Mouse (Mus musculus): Measurements from ENCODE around the gene Gjb4. TPM values are rescaled to one million over a fixed set of nuclear protein-coding genes. Genes with fewer than 3 reads are reported as not detected.

Gene Gjb4
- polyA plus RNA-seq, 1 experiment from 2014 or later = 0.16 TPM

GRCm38 (mm10) chr4:127368379-127368973 lies 14.6 kb upstream of the Gjb4 start:
- Histone ChIP-seq H3K27ac (no peak overlapping the region), H3K27me3 (replicated peaks) (no peaks in the 10 kb centered on the region), H3K4me2 (replicated peaks) (no peak overlapping the region), H3K4me3 (replicated peaks) (no peak overlapping the region), H3K9ac (no peak overlapping the region), H3K36me3 (no peaks in the 10 kb centered on the region), H3K9me3 (no peaks in the 10 kb centered on the region), H3K4me1 (replicated peaks) (peaks cover 8% of the 10 kb centered on the region)
- 30% methylated on average over 13 of the region's 13 CpGs for WGBS
- ATAC-seq = no peak; the same call in 1 of the 2 replicates

GRCm38 (mm10) chr4:127365834-127366233 lies 12.0 kb upstream of the Gjb4 start:
- WGBS = 19% methylated on average over 4 of the region's 4 CpGs
- no peak for ATAC-seq

GRCm38 (mm10) chr4:127365433-127365832 lies 11.6 kb upstream of the Gjb4 start:
- Histone ChIP-seq H3K4me1 (replicated peaks) (0 out of 2 replicates have a peak, but pooled peaks cover 3% of the 10 kb centered on the region), H3K27me3 (replicated peaks) (no peaks in the 10 kb centered on the region; the same call in 1 of the 2 replicates), H3K36me3 (no peaks in the 10 kb centered on the region), H3K9me3 (no peaks in the 10 kb centered on the region), H3K27ac (no peak overlapping the region), H3K9ac (no peak overlapping the region), H3K4me2 (replicated peaks) (no peak overlapping the region), H3K4me3 (replicated peaks) (no peak overlapping the region)
- ATAC-seq = no peak
- 33% methylated on average over 5 of the region's 5 CpGs for WGBS

More at GRCm38 (mm10) chr4:127365834-127366233, 12.0 kb upstream of the Gjb4 start:
- no peak overlapping the region for H3K9ac ChIP-seq
- H3K9me3 ChIP-seq = no peaks in the 10 kb centered on the region
- no peaks in the 10 kb centered on the region for H3K36me3 ChIP-seq
- no peaks in the 10 kb centered on the region; the same call in 1 of the 2 replicates for H3K27me3 ChIP-seq (replicated peaks)
- no peak overlapping the region for H3K4me2 ChIP-seq (replicated peaks)
- 0 out of 2 replicates have a peak, but pooled peaks cover 3% of the 10 kb centered on the region for H3K4me1 ChIP-seq (replicated peaks)
- H3K27ac ChIP-seq = no peak overlapping the region
- no peak overlapping the region for H3K4me3 ChIP-seq (replicated peaks)

- Histone ChIP-seq H3K9me3 (no peaks in the 10 kb centered on the region), H3K4me1 (replicated peaks) (0 out of 2 replicates have a peak, but pooled peaks cover 3% of the 10 kb centered on the region), H3K27me3 (replicated peaks) (no peaks in the 10 kb centered on the region; the same call in 1 of the 2 replicates), H3K9ac (no peak overlapping the region), H3K4me2 (replicated peaks) (no peak overlapping the region), H3K27ac (no peak overlapping the region), H3K4me3 (replicated peaks) (no peak overlapping the region), H3K36me3 (no peaks in the 10 kb centered on the region)
- ATAC-seq = no peak
- 59% methylated on average over 6 of the region's 6 CpGs for WGBS
These were observed 10.6 kb upstream of the Gjb4 start for GRCm38 (mm10) chr4:127364431-127364830.

- no peak for ATAC-seq
- H3K4me1 ChIP-seq (replicated peaks) = no peaks in the 10 kb centered on the region
- H3K27me3 ChIP-seq (replicated peaks) = no peaks in the 10 kb centered on the region; the same call in 1 of the 2 replicates
- no peak overlapping the region for H3K4me3 ChIP-seq (replicated peaks)
- H3K9ac ChIP-seq = no peak overlapping the region
- no peak overlapping the region for H3K27ac ChIP-seq
- H3K9me3 ChIP-seq = no peaks in the 10 kb centered on the region
- WGBS = 67% methylated on average over 4 of the region's 4 CpGs
- no peak overlapping the region for H3K4me2 ChIP-seq (replicated peaks)
- no peaks in the 10 kb centered on the region for H3K36me3 ChIP-seq
These were observed 9.4 kb upstream of the Gjb4 start for GRCm38 (mm10) chr4:127363331-127363730.

GRCm38 (mm10) chr4:127362520-127362919 lies 8.6 kb upstream of the Gjb4 start:
- Histone ChIP-seq H3K9ac (no peak overlapping the region), H3K4me3 (replicated peaks) (no peak overlapping the region), H3K27ac (no peak overlapping the region), H3K4me1 (replicated peaks) (no peaks in the 10 kb centered on the region), H3K36me3 (no peaks in the 10 kb centered on the region), H3K27me3 (replicated peaks) (no peaks in the 10 kb centered on the region; the same call in 1 of the 2 replicates), H3K9me3 (no peaks in the 10 kb centered on the region), H3K4me2 (replicated peaks) (no peak overlapping the region)
- no peak for ATAC-seq
- 84% methylated on average over 3 of the region's 3 CpGs for WGBS

GRCm38 (mm10) chr4:127358018-127358417 lies 4.1 kb upstream of the Gjb4 start, which contains the start of gene Gjb5:
TSS of gene Gjb5 (minus strand) at chr4:127358181.
- 17% methylated on average over 5 of the region's 5 CpGs for WGBS
- Histone ChIP-seq H3K27me3 (replicated peaks) (no peaks in the 10 kb centered on the region; the same call in 1 of the 2 replicates), H3K4me1 (replicated peaks) (peaks cover 10% of the 10 kb centered on the region), H3K4me3 (replicated peaks) (no peak within 1 kb of the TSS), H3K4me2 (replicated peaks) (no peak within 1 kb of the TSS), H3K36me3 (no peaks in the 10 kb centered on the region), H3K27ac (no peak within 1 kb of the TSS), H3K9me3 (no peaks in the 10 kb centered on the region), H3K9ac (no peak within 1 kb of the TSS)
- ATAC-seq = no peak

- Histone ChIP-seq H3K4me1 (replicated peaks) (peaks cover 10% of the 10 kb centered on the region), H3K9ac (no peak overlapping the region), H3K4me3 (replicated peaks) (no peak overlapping the region), H3K27me3 (replicated peaks) (no peaks in the 10 kb centered on the region), H3K27ac (no peak overlapping the region), H3K36me3 (no peaks in the 10 kb centered on the region), H3K9me3 (no peaks in the 10 kb centered on the region), H3K4me2 (replicated peaks) (no peak overlapping the region)
- WGBS = 38% methylated on average over 15 of the region's 15 CpGs
- ATAC-seq = 0 out of 2 replicates have a peak, but pooled peaks have one; percentile 23
These were observed 915 bp upstream of the Gjb4 start for GRCm38 (mm10) chr4:127354506-127355485.

GRCm38 (mm10) chr4:127352594-127352993 lies 1.3 kb downstream of the Gjb4 start:
- Histone ChIP-seq H3K27ac (no peak overlapping the region), H3K4me2 (replicated peaks) (no peak overlapping the region), H3K4me1 (replicated peaks) (peaks cover 10% of the 10 kb centered on the region), H3K36me3 (no peaks in the 10 kb centered on the region), H3K4me3 (replicated peaks) (no peak overlapping the region), H3K27me3 (replicated peaks) (no peaks in the 10 kb centered on the region), H3K9ac (no peak overlapping the region), H3K9me3 (no peaks in the 10 kb centered on the region)
- 33% methylated on average over 1 of the region's 1 CpGs for WGBS
- no peak for ATAC-seq

GRCm38 (mm10) chr4:127349560-127350300 lies 4.2 kb downstream of the Gjb4 start:
- no peak for ATAC-seq
- Histone ChIP-seq H3K27ac (no peak overlapping the region), H3K36me3 (no peaks in the 10 kb centered on the region), H3K27me3 (replicated peaks) (no peaks in the 10 kb centered on the region), H3K4me3 (replicated peaks) (no peak overlapping the region), H3K4me2 (replicated peaks) (no peak overlapping the region), H3K9ac (no peak overlapping the region), H3K4me1 (replicated peaks) (peaks cover 8% of the 10 kb centered on the region), H3K9me3 (no peaks in the 10 kb centered on the region)
- 52% methylated on average over 4 of the region's 4 CpGs for WGBS

- no peak overlapping the region for H3K9ac ChIP-seq
- no peak for ATAC-seq
- 69% methylated on average over 5 of the region's 5 CpGs for WGBS
These were observed 8.9 kb downstream of the Gjb4 start for GRCm38 (mm10) chr4:127345000-127345399.

GRCm38 (mm10) chr4:127341372-127341771 lies 12.5 kb downstream of the Gjb4 start:
- no peak overlapping the region for H3K27ac ChIP-seq
- ATAC-seq = no peak
- H3K4me1 ChIP-seq (replicated peaks) = no peaks in the 10 kb centered on the region
- no peaks in the 10 kb centered on the region for H3K9me3 ChIP-seq
- 51% methylated on average over 6 of the region's 6 CpGs for WGBS
- H3K27me3 ChIP-seq (replicated peaks) = no peaks in the 10 kb centered on the region
- H3K4me3 ChIP-seq (replicated peaks) = no peak overlapping the region
- H3K36me3 ChIP-seq = no peaks in the 10 kb centered on the region
- no peak overlapping the region for H3K9ac ChIP-seq
- H3K4me2 ChIP-seq (replicated peaks) = no peak overlapping the region

More at GRCm38 (mm10) chr4:127345000-127345399, 8.9 kb downstream of the Gjb4 start:
- Histone ChIP-seq H3K4me1 (replicated peaks) (no peaks in the 10 kb centered on the region), H3K27ac (no peak overlapping the region), H3K27me3 (replicated peaks) (no peaks in the 10 kb centered on the region), H3K4me3 (replicated peaks) (no peak overlapping the region), H3K36me3 (no peaks in the 10 kb centered on the region), H3K9me3 (no peaks in the 10 kb centered on the region), H3K4me2 (replicated peaks) (no peak overlapping the region)

Measured in intestine, embryonic 15.5 days (tissue).